Mouse (Mus musculus) heart, embryonic 13.5 days (tissue): Measurements from ENCODE around the gene Mef2b. TPM values are rescaled to one million over a fixed set of nuclear protein-coding genes. Genes with fewer than 3 reads are reported as not detected.

Experiments used
- ATAC-seq: fragments of 200-750 bp; cut with Nextera tagmentation; 2 replicates; pipeline ENCODE4 v1.8.0; 2017; ENCODE audit warnings: moderate TSS enrichment; ENCODE audit not compliant: insufficient number of reproducible peaks, low FRiP score, low TSS enrichment; ENCODE audit errors: extremely low read depth
- H3K27ac ChIP-seq: fragments of 300-500 bp; sonication (generic); replicated peaks from 2 replicates; pipeline ENCODE4 v1.5.1; 2015; ENCODE audit warnings: moderate library complexity, mild to moderate bottlenecking, inconsistent platforms
- H3K27me3 ChIP-seq: fragments of 300-500 bp; sonication (generic); replicated peaks from 2 replicates; pipeline ENCODE4 v1.6.1; 2015; ENCODE audit warnings: mild to moderate bottlenecking, inconsistent platforms
- H3K36me3 ChIP-seq: fragments of 300-500 bp; sonication (generic); 2 replicates; pipeline ENCODE4 v1.6.1; 2015; ENCODE audit warnings: mild to moderate bottlenecking, inconsistent platforms
- H3K4me1 ChIP-seq: fragments of 300-500 bp; sonication (generic); 2 replicates; pipeline ENCODE4 v1.6.1; 2015; ENCODE audit warnings: inconsistent platforms
- H3K4me2 ChIP-seq: fragments of 300-500 bp; sonication (generic); 2 replicates; pipeline ENCODE4 v1.6.1; 2015; ENCODE audit warnings: inconsistent platforms, mild to moderate bottlenecking, moderate library complexity
- H3K4me3 ChIP-seq: fragments of 300-500 bp; sonication (generic); 2 replicates; pipeline ENCODE4 v1.5.1; 2015; ENCODE audit warnings: moderate library complexity, mild to moderate bottlenecking, inconsistent platforms
- H3K9ac ChIP-seq: fragments of 300-500 bp; sonication (generic); 2 replicates; pipeline ENCODE4 v1.6.1; 2015; ENCODE audit warnings: inconsistent platforms, mild to moderate bottlenecking, moderate library complexity
- H3K9me3 ChIP-seq: fragments of 300-500 bp; sonication (generic); 2 replicates; pipeline ENCODE4 v1.6.1; 2016; ENCODE audit warnings: inconsistent platforms
- WGBS: fragments of 180-500 bp; shearing (Covaris S2); methylation state at CpG from one replicate; pipeline ENCODE4 v1.1.7; 2015; ENCODE audit warnings: mixed read lengths; 5-methylcytosine and 5-hydroxymethylcytosine counted together
- polyA plus RNA-seq: library from polyadenylated mRNA; unstranded; fragments of >200 nt; fragmentation: Nextera tagmentation; extraction: Ambion mirVana; gene quantifications from 2 replicates; pipeline ENCODE4 v1.2.1, GENCODE M21; 2015

Mef2b gene
- polyA plus RNA-seq, 1 experiment from 2014 or later: 0.40 TPM

GRCm38 (mm10) chr8:70181212-70181902 lies 41.8 kb downstream of the Mef2b start:
- Histone ChIP-seq H3K9ac (peak overlapping the region; percentile 33; the same call in 1 of the 2 replicates), H3K27me3 (no peaks in the 10 kb centered on the region), H3K36me3 (peaks cover 73% of the 10 kb centered on the region), H3K27ac (no peak overlapping the region), H3K4me1 (peaks cover 4% of the 10 kb centered on the region), H3K4me3 (no peak overlapping the region), H3K4me2 (no peak overlapping the region), H3K9me3 (no peaks in the 10 kb centered on the region)
- no peak for ATAC-seq
- WGBS: 71% methylated on average over 16 of the region's 16 CpGs

GRCm38 (mm10) chr8:70181903-70182252 lies 42.4 kb downstream of the Mef2b start:
- ATAC-seq: no peak
- peaks cover 4% of the 10 kb centered on the region for H3K4me1 ChIP-seq
- WGBS: 37% methylated on average over 2 of the region's 2 CpGs
- no peak overlapping the region for H3K4me2 ChIP-seq
- H3K9ac ChIP-seq: no peak overlapping the region; the same call in 1 of the 2 replicates
- H3K36me3 ChIP-seq: peaks cover 68% of the 10 kb centered on the region
- H3K4me3 ChIP-seq: no peak overlapping the region
- H3K27me3 ChIP-seq: no peaks in the 10 kb centered on the region
- H3K9me3 ChIP-seq: no peaks in the 10 kb centered on the region
- H3K27ac ChIP-seq: no peak overlapping the region

GRCm38 (mm10) chr8:70183194-70183593 lies 43.7 kb downstream of the Mef2b start:
- Histone ChIP-seq H3K27me3 (no peaks in the 10 kb centered on the region), H3K9me3 (no peaks in the 10 kb centered on the region), H3K9ac (no peak overlapping the region), H3K4me1 (peaks cover 4% of the 10 kb centered on the region), H3K27ac (no peak overlapping the region), H3K4me2 (no peak overlapping the region), H3K4me3 (no peak overlapping the region), H3K36me3 (peaks cover 59% of the 10 kb centered on the region)
- 78% methylated on average over 4 of the region's 4 CpGs for WGBS
- no peak for ATAC-seq

DNA sequence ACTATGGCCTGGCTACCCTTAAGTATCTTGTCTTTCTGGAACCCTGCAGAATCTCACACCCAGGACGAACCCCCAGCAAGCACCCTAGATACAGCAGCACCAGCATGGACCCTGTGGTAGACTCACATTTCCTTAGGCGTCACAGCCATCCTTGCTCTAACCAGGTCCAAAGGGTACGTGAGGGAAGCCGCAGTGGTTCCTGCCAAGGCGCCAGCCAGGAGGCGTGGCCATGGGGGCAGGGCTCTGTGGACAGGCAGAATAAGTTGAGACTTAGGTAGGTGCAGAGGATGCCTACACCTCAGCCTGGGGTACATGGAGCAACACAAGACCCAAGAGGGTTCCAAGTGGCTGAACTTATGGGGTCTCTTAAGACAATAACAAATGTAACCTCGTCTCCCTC lies 49.2 kb downstream of the Mef2b start:
- Histone ChIP-seq H3K9ac (no peak overlapping the region), H3K27ac (no peak overlapping the region), H3K36me3 (peaks cover 30% of the 10 kb centered on the region), H3K4me3 (no peak overlapping the region), H3K4me2 (no peak overlapping the region), H3K9me3 (no peaks in the 10 kb centered on the region), H3K4me1 (no peaks in the 10 kb centered on the region), H3K27me3 (no peaks in the 10 kb centered on the region)
- ATAC-seq: no peak
- WGBS: 63% methylated on average over 7 of the region's 7 CpGs

- H3K36me3 ChIP-seq: peaks cover 23% of the 10 kb centered on the region; the same call in 1 of the 2 replicates
- H3K9me3 ChIP-seq: no peaks in the 10 kb centered on the region
- no peak overlapping the region for H3K27ac ChIP-seq
- H3K4me1 ChIP-seq: 0 out of 2 replicates have a peak, but pooled peaks cover 4% of the 10 kb centered on the region
- H3K27me3 ChIP-seq: no peaks in the 10 kb centered on the region
- peak overlapping the region; percentile 12; the same call in 1 of the 2 replicates for H3K9ac ChIP-seq
- H3K4me2 ChIP-seq: no peak overlapping the region
- H3K4me3 ChIP-seq: no peak overlapping the region
- 69% methylated on average over 5 of the region's 5 CpGs for WGBS
- no peak for ATAC-seq
These were observed 53.7 kb downstream of the Mef2b start for GRCm38 (mm10) chr8:70193238-70193637.

DNA sequence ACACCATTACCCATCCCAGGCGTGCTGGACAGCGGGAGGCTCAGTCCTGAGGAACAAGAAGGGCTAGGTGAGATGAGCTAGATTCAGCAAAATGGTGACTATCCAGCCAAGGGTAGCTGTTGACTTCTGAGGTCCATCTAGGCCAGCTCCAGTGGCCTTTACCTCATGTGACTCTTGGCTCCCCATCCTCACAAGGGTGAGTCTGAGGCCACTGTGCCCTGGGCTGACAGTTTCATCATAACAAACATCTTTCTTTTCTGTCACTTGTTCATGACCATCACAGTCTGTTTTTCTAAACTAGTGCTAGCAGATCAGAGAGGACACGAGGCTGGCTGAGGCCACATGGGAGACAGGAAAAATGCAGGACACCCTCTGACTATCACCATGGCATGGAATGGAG lies 54.7 kb downstream of the Mef2b start:
- Histone ChIP-seq H3K4me3 (no peak overlapping the region), H3K9ac (no peak overlapping the region), H3K4me2 (no peak overlapping the region), H3K27me3 (no peaks in the 10 kb centered on the region), H3K4me1 (0 out of 2 replicates have a peak, but pooled peaks cover 4% of the 10 kb centered on the region), H3K9me3 (no peaks in the 10 kb centered on the region), H3K27ac (no peak overlapping the region), H3K36me3 (peaks cover 17% of the 10 kb centered on the region; the same call in 1 of the 2 replicates)
- ATAC-seq: no peak
- WGBS: 80% methylated on average over 3 of the region's 3 CpGs

DNA sequence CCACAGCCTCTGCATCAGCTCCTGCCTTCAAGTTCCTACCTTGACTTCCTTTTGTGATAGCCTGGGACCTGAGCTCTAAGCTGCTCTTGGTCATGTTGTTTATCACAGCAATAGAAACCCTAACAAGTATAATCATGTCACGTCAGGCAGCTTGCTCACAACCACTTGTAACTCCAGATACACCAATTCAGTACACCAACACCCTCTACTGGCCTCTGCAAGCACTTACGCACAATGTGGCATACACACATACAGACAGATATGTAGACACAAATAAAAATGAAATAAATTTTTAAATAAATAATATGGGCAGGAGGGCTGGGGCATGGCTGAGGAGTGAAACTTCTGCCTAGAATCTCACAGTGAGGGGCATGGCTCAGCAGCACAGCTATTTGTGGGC lies 56.3 kb downstream of the Mef2b start:
- 71% methylated on average over 2 of the region's 2 CpGs for WGBS
- no peak overlapping the region for H3K4me3 ChIP-seq
- no peak overlapping the region for H3K9ac ChIP-seq
- peaks cover 13% of the 10 kb centered on the region for H3K4me1 ChIP-seq
- H3K9me3 ChIP-seq: no peaks in the 10 kb centered on the region
- no peaks in the 10 kb centered on the region for H3K27me3 ChIP-seq
- H3K4me2 ChIP-seq: no peak overlapping the region
- H3K27ac ChIP-seq: no peak overlapping the region
- no peak for ATAC-seq
- 0 out of 2 replicates have a peak, but pooled peaks cover 10% of the 10 kb centered on the region for H3K36me3 ChIP-seq

DNA sequence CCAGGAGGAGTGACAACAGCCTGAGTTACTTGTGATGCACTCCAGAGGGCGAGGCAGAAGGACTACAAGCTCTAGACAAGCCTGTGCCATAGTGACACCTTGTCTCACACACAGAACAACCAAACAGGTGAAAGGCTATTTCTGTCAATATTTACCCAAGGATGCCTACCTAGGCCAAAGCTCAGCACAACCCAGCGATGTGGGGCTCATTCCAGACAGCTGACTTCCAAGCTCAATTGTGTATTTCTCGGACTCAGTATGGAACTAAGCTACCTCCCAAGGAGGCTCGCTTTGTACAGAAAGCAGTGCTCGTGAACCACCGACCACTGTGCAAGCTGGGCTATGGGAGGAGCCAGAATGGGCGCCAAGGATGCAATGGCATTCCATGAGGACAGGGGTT lies 58.1 kb downstream of the Mef2b start:
- ATAC-seq: no peak
- H3K27ac ChIP-seq: no peak overlapping the region
- H3K9ac ChIP-seq: no peak overlapping the region
- H3K4me2 ChIP-seq: no peak overlapping the region
- H3K4me1 ChIP-seq: peaks cover 14% of the 10 kb centered on the region
- WGBS: 52% methylated on average over 7 of the region's 7 CpGs
- no peaks in the 10 kb centered on the region for H3K27me3 ChIP-seq
- no peak overlapping the region for H3K4me3 ChIP-seq
- H3K36me3 ChIP-seq: no peaks in the 10 kb centered on the region
- H3K9me3 ChIP-seq: no peaks in the 10 kb centered on the region

- H3K27me3 ChIP-seq: no peaks in the 10 kb centered on the region
- peaks cover 31% of the 10 kb centered on the region for H3K4me1 ChIP-seq
- 62% methylated on average over 5 of the region's 5 CpGs for WGBS
- ATAC-seq: no peak
- H3K27ac ChIP-seq: no peak overlapping the region
- H3K9ac ChIP-seq: 0 out of 2 replicates have a peak overlapping the region, but pooled peaks have one; percentile 2
- no peaks in the 10 kb centered on the region for H3K9me3 ChIP-seq
- no peak overlapping the region for H3K4me3 ChIP-seq
- H3K36me3 ChIP-seq: no peaks in the 10 kb centered on the region
- H3K4me2 ChIP-seq: no peak overlapping the region
These were observed 60.7 kb downstream of the Mef2b start for GRCm38 (mm10) chr8:70200098-70200681.

- Histone ChIP-seq H3K27ac (no peak overlapping the region), H3K9ac (no peak overlapping the region), H3K9me3 (no peaks in the 10 kb centered on the region), H3K27me3 (no peaks in the 10 kb centered on the region), H3K4me1 (peaks cover 31% of the 10 kb centered on the region), H3K36me3 (no peaks in the 10 kb centered on the region), H3K4me3 (no peak overlapping the region), H3K4me2 (no peak overlapping the region)
- WGBS: 49% methylated on average over 3 of the region's 3 CpGs
- ATAC-seq: no peak
These were observed 61.9 kb downstream of the Mef2b start for GRCm38 (mm10) chr8:70201417-70201816.

- Histone ChIP-seq H3K36me3 (no peaks in the 10 kb centered on the region), H3K9me3 (no peaks in the 10 kb centered on the region), H3K4me1 (peaks cover 28% of the 10 kb centered on the region), H3K9ac (0 out of 2 replicates have a peak overlapping the region, but pooled peaks have one; percentile 16), H3K27ac (no peak overlapping the region), H3K4me3 (no peak overlapping the region), H3K4me2 (no peak overlapping the region), H3K27me3 (no peaks in the 10 kb centered on the region)
- WGBS: 69% methylated on average over 4 of the region's 4 CpGs
- ATAC-seq: no peak
These were observed 63.6 kb downstream of the Mef2b start for GRCm38 (mm10) chr8:70203072-70203471.

DNA sequence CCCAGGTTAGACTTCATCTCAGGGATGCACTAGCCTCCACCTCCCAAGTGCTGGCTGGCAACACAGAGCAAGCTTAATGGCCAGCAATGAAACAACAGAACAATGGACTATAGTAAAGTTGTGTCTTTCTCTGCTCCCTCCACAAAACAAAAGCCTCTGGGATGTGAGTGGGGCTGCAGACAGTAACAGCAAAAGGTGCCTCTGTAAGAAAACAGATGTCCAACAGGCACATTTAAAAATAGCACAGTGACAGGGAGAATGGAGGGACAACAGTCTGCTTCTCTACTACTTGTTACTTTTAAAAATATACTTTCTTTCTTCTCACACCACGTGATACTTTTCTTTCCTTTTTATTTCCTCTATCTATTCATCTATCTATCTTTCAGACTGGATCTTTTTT lies 65.2 kb downstream of the Mef2b start:
- Histone ChIP-seq H3K9ac (peak overlapping the region; percentile 33; the same call in 1 of the 2 replicates), H3K27ac (peak overlapping the region; percentile 90), H3K4me2 (no peak overlapping the region), H3K4me3 (no peak overlapping the region), H3K9me3 (no peaks in the 10 kb centered on the region), H3K36me3 (no peaks in the 10 kb centered on the region), H3K4me1 (peaks cover 34% of the 10 kb centered on the region), H3K27me3 (no peaks in the 10 kb centered on the region)
- WGBS: 40% methylated on average over 1 of the region's 1 CpGs
- no peak for ATAC-seq
